Mouse (Mus musculus) E14TG2a.4 (cell line): ENCODE results near the gene Clcn6.

Source experiments
- H3K27me3 ChIP-seq: 2 replicates; pipeline ENCODE4 v1.6.1; 2014; ENCODE audit warnings: low read length, control low read depth; ENCODE audit not compliant: insufficient read depth
- H3K36me3 ChIP-seq: 2 replicates; pipeline ENCODE4 v1.6.1; 2014; ENCODE audit warnings: low read length, control low read depth; ENCODE audit not compliant: insufficient read depth
- H3K4me1 ChIP-seq: replicated peaks from 2 replicates; pipeline ENCODE4 v1.6.1; 2014; ENCODE audit warnings: low read depth, low read length, control low read depth
- H3K4me3 ChIP-seq: replicated peaks from 2 replicates; pipeline ENCODE4 v1.5.1; 2014; ENCODE audit warnings: mild to moderate bottlenecking, low read length
- H3K9me3 ChIP-seq: 2 replicates; pipeline ENCODE4 v1.6.1; 2014; ENCODE audit warnings: low read length, control low read depth
- CTCF ChIP-seq: conservative IDR thresholded peaks from 2 replicates; pipeline ENCODE4 v1.5.1; 2014; ENCODE audit warnings: low read length
- NANOG ChIP-seq: IDR thresholded peaks from 2 replicates; pipeline ENCODE4 v1.6.1; 2014; ENCODE audit warnings: borderline replicate concordance, low read length, mixed read lengths
- POU5F1 ChIP-seq: IDR thresholded peaks from 2 replicates; pipeline ENCODE4 v1.6.1; 2014; ENCODE audit warnings: low read length, borderline replicate concordance

The Clcn6 gene

GRCm38 (mm10) chr4:148015418-148015817 is 23.2 kb downstream of the Clcn6 start:
- H3K36me3 ChIP-seq, result peaks cover 100% of the 10 kb centered on the region
- H3K9me3 ChIP-seq, result no peaks in the 10 kb centered on the region
- H3K4me3 ChIP-seq, result no peak overlapping the region
- 0 out of 2 replicates have a peak, but pooled peaks cover 13% of the 10 kb centered on the region for H3K4me1 ChIP-seq
- peak; percentile 87 for TF ChIP-seq CTCF
- no peak for TF ChIP-seq POU5F1
- no peak for TF ChIP-seq NANOG
- no peaks in the 10 kb centered on the region for H3K27me3 ChIP-seq

GRCm38 (mm10) chr4:148012216-148012615 is 26.4 kb downstream of the Clcn6 start:
- H3K36me3 ChIP-seq, result peaks cover 100% of the 10 kb centered on the region
- peaks cover 15% of the 10 kb centered on the region; the same call in 1 of the 2 replicates for H3K4me1 ChIP-seq
- H3K27me3 ChIP-seq, result no peaks in the 10 kb centered on the region
- no peak for TF ChIP-seq CTCF
- TF ChIP-seq NANOG, result no peak
- TF ChIP-seq POU5F1, result no peak
- H3K4me3 ChIP-seq, result no peak overlapping the region
- H3K9me3 ChIP-seq, result no peaks in the 10 kb centered on the region

GRCm38 (mm10) chr4:148011332-148011731 is 27.3 kb downstream of the Clcn6 start:
- Histone ChIP-seq H3K4me3 (no peak overlapping the region), H3K36me3 (peaks cover 100% of the 10 kb centered on the region), H3K4me1 (peaks cover 7% of the 10 kb centered on the region; the same call in 1 of the 2 replicates), H3K27me3 (no peaks in the 10 kb centered on the region), H3K9me3 (no peaks in the 10 kb centered on the region)
- TF ChIP-seq NANOG, result no peak
- no peak for TF ChIP-seq CTCF
- TF ChIP-seq POU5F1, result no peak

GRCm38 (mm10) chr4:148009641-148010040 is 29.0 kb downstream of the Clcn6 start:
- no peaks in the 10 kb centered on the region for H3K27me3 ChIP-seq
- no peak overlapping the region for H3K4me3 ChIP-seq
- no peaks in the 10 kb centered on the region for H3K9me3 ChIP-seq
- TF ChIP-seq POU5F1 (no peak), CTCF (no peak), NANOG (no peak)
- H3K4me1 ChIP-seq, result peaks cover 5% of the 10 kb centered on the region; the same call in 1 of the 2 replicates
- H3K36me3 ChIP-seq, result peaks cover 100% of the 10 kb centered on the region

GRCm38 (mm10) chr4:148008412-148008811 is 30.2 kb downstream of the Clcn6 start:
- Histone ChIP-seq H3K9me3 (no peaks in the 10 kb centered on the region), H3K27me3 (no peaks in the 10 kb centered on the region), H3K4me3 (no peak overlapping the region), H3K36me3 (peaks cover 100% of the 10 kb centered on the region), H3K4me1 (peaks cover 5% of the 10 kb centered on the region; the same call in 1 of the 2 replicates)
- no peak for TF ChIP-seq POU5F1
- no peak for TF ChIP-seq NANOG
- TF ChIP-seq CTCF, result peak; percentile 11; the same call in 1 of the 2 replicates

- H3K4me1 ChIP-seq, result peaks cover 16% of the 10 kb centered on the region
- no peaks in the 10 kb centered on the region for H3K27me3 ChIP-seq
- no peak for TF ChIP-seq NANOG
- TF ChIP-seq POU5F1, result no peak
- no peak for TF ChIP-seq CTCF
- no peak overlapping the region for H3K4me3 ChIP-seq
- peaks cover 81% of the 10 kb centered on the region for H3K36me3 ChIP-seq
- no peaks in the 10 kb centered on the region for H3K9me3 ChIP-seq
Observed at GRCm38 (mm10) chr4:148004361-148004760, 34.3 kb downstream of the Clcn6 start.

GRCm38 (mm10) chr4:148001866-148002265 is 36.8 kb downstream of the Clcn6 start:
- TF ChIP-seq NANOG (no peak), CTCF (no peak), POU5F1 (no peak)
- Histone ChIP-seq H3K36me3 (peaks cover 56% of the 10 kb centered on the region), H3K9me3 (no peaks in the 10 kb centered on the region), H3K4me1 (peaks cover 34% of the 10 kb centered on the region), H3K4me3 (no peak overlapping the region), H3K27me3 (no peaks in the 10 kb centered on the region)

GRCm38 (mm10) chr4:148001013-148001789 is 37.4 kb downstream of the Clcn6 start:
- no peak overlapping the region for H3K4me3 ChIP-seq
- H3K27me3 ChIP-seq, result no peaks in the 10 kb centered on the region
- TF ChIP-seq NANOG (no peak), CTCF (no peak), POU5F1 (no peak)
- H3K36me3 ChIP-seq, result peaks cover 50% of the 10 kb centered on the region
- no peaks in the 10 kb centered on the region for H3K9me3 ChIP-seq
- H3K4me1 ChIP-seq, result peaks cover 35% of the 10 kb centered on the region
